Mouse (Mus musculus): Measurements from ENCODE around the gene Dmap1. TPM values are rescaled to one million over a fixed set of nuclear protein-coding genes. Genes with fewer than 3 reads are reported as not detected.

Dmap1 gene
- total and polyA plus RNA-seq, 3 experiments: 19.4 to 28.0 (median 19.5) TPM

Other genes with a start within 250 kb of the Dmap1 start
- 10 to 100 TPM; 79.4 to 97.0 TPM for gene Rnf220, start 185.2 kb downstream of the Dmap1 start, total RNA-seq (2021)
- 111 and 119 TPM in 2 replicates for gene Rnf220, start 185.2 kb downstream of the Dmap1 start, polyA plus RNA-seq (2012; rRNA removed)
- gene Eri3, start 131.9 kb downstream of the Dmap1 start, total RNA-seq (2021): 10 to 100 TPM; 60.3 to 69.1 TPM
- 131 and 142 TPM in 2 replicates for gene Eri3, start 131.9 kb downstream of the Dmap1 start, polyA plus RNA-seq (2012; rRNA removed)
- not detected for gene Gm12845, start 42.1 kb upstream of the Dmap1 start, total RNA-seq (2021)
- not detected in 2 replicates for gene Gm12845, start 42.1 kb upstream of the Dmap1 start, polyA plus RNA-seq (2012; rRNA removed)
- not detected for gene Klf17, start 83.4 kb upstream of the Dmap1 start, total RNA-seq (2021)
- not detected in 2 replicates for gene Klf17, start 83.4 kb upstream of the Dmap1 start, polyA plus RNA-seq (2012; rRNA removed)
- gene Slc6a9, start 152.2 kb upstream of the Dmap1 start, total RNA-seq (2021): 10 to 100 TPM in 1 of 2 experiments, 1 to 10 TPM in 1; 9.0 to 14.5 TPM
- gene Slc6a9, start 152.2 kb upstream of the Dmap1 start, polyA plus RNA-seq (2012; rRNA removed): 29.7 and 39.7 TPM in 2 replicates
- 1 to 10 TPM in 1 of 2 experiments, under 1 TPM in 1; 0.52 to 1.1 TPM for gene Ccdc24, start 190.3 kb upstream of the Dmap1 start, total RNA-seq (2021)
- gene Ccdc24, start 190.3 kb upstream of the Dmap1 start, polyA plus RNA-seq (2012; rRNA removed): 2.4 and 2.5 TPM in 2 replicates
- 10 to 100 TPM in 1 of 2 experiments, 1 to 10 TPM in 1; 8.7 to 12.1 TPM for gene B4galt2, start 201.2 kb upstream of the Dmap1 start, total RNA-seq (2021)
- gene B4galt2, start 201.2 kb upstream of the Dmap1 start, polyA plus RNA-seq (2012; rRNA removed): 63.8 and 65.8 TPM in 2 replicates
- gene Atp6v0b, start 205.1 kb upstream of the Dmap1 start, total RNA-seq (2021): 100 to 1,000 TPM; 208 to 226 TPM
- 597 and 627 TPM in 2 replicates for gene Atp6v0b, start 205.1 kb upstream of the Dmap1 start, polyA plus RNA-seq (2012; rRNA removed)
- 1 to 10 TPM; 9.5 to 9.7 TPM for gene Dph2, start 209.8 kb upstream of the Dmap1 start, total RNA-seq (2021)
- 16.5 and 18.9 TPM in 2 replicates for gene Dph2, start 209.8 kb upstream of the Dmap1 start, polyA plus RNA-seq (2012; rRNA removed)
- gene Ipo13, start 232.7 kb upstream of the Dmap1 start, total RNA-seq (2021): 10 to 100 TPM; 35.8 to 46.3 TPM
- 49.3 and 67.1 TPM in 2 replicates for gene Ipo13, start 232.7 kb upstream of the Dmap1 start, polyA plus RNA-seq (2012; rRNA removed)
- gene Artn, start 247.5 kb upstream of the Dmap1 start, total RNA-seq (2021): under 1 TPM in 1 of 2 experiments, not detected in 1; 0.41 TPM
- 0.43 and 0.52 TPM in 2 replicates for gene Artn, start 247.5 kb upstream of the Dmap1 start, polyA plus RNA-seq (2012; rRNA removed)

All from adrenal gland, adult 2 months (tissue).